Mouse (Mus musculus) cerebellum, adult (tissue): ENCODE measurements around the gene Gm21970.

Source experiments
- ATAC-seq: cut with Nextera tagmentation; 2 replicates; pipeline ENCODE4 v1.9.2; 2017; ENCODE audit warnings: mild to moderate bottlenecking, moderate library complexity, mixed read lengths; ENCODE audit not compliant: insufficient number of reproducible peaks, low FRiP score, low TSS enrichment

Gene Gm21970

DNA sequence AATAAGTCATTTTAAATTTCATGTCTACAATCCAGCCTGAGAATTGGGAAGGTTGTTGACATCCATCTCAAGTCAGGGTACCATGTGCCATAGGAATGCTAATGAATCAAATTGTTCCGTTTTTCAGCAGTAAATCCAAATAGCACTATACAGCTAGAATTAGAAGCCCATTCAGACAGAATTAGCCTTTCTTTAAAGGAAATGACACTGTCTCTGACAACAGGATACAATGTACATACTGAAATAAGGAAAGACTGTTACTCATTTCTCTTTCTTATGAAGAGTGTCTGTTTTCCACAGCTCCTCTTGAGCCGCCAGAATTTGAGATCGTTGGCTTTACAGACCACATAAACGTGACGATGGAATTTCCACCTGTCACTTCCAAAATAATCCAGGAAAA lies at the start of gene Gm21970:
TSS of gene Gm21970 (plus strand) at position 301 of the 400 bp plus-strand sequence.
- ATAC-seq, result no peak

DNA sequence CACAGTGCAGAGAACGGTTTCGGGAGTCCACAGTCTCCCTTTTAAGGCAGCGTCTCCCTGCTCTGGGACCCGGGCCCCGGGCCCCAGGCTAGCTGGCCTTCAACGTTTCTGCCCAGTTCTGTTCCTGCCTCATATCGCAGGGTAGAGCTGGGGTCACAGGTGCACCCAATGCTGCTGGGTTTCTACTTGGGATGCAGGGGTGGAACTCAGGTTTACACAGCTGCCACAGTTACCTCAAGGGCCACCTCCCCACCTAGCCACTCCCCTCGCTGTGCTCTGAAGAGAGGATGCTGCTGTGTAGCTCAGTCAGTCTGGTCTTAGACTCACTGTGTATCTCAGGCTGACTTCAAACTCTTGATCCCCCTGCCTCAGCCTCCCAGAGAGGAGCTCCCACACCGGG lies 45.0 kb upstream of the Gm21970 start:
- ATAC-seq, result no peak

DNA sequence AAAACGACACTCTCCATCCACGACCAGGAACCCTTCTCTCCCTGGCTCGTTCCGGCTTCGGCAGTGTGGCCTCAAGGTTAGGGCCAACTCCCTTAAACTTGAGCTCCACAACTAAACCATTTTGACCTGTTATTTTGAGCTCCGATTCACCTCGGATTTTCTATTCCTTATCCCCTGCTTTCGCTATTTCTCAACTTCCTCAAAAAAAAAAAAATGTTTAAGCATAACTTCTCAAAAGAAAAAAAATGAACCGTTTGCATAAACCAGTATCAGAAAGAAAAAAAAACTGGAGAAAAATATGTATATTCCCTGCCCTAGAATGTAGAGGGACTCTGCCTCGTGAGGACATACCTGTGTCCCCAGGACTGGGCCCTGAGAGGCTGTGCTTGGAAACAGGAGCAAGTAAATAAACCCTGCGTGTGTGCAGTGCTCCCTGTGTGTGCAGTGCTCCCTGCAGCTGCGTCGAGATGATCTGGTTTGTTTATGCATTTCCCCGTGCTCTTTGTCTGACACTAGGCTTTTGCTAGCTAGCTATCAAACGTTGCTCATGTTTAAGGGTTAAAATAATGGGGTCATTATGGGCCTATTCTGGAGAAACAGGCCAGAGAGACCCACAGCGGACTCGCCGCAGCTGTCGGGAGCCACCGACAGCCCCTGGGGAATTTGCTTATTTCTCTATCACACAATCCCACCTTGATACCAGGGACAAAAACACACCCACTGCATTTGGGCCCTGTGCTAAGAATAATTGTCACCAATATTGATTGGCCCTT lies 43.8 kb upstream of the Gm21970 start:
- ATAC-seq, result no peak

DNA sequence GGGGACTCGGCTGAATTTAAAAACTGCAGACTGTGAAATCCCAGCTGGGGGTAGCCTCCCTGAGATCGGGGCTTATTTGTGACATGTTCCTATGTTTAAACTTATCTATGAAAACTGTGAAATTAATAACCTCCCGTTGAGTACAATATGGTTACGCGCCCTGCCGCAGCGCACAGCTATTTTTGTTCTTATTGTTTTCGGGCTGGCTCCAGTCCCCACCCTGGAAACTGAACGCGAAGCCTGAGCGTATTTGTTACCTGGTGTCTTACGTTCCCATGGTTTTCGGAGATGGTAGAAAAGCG lies 43.3 kb upstream of the Gm21970 start:
- ATAC-seq, result no peak

DNA sequence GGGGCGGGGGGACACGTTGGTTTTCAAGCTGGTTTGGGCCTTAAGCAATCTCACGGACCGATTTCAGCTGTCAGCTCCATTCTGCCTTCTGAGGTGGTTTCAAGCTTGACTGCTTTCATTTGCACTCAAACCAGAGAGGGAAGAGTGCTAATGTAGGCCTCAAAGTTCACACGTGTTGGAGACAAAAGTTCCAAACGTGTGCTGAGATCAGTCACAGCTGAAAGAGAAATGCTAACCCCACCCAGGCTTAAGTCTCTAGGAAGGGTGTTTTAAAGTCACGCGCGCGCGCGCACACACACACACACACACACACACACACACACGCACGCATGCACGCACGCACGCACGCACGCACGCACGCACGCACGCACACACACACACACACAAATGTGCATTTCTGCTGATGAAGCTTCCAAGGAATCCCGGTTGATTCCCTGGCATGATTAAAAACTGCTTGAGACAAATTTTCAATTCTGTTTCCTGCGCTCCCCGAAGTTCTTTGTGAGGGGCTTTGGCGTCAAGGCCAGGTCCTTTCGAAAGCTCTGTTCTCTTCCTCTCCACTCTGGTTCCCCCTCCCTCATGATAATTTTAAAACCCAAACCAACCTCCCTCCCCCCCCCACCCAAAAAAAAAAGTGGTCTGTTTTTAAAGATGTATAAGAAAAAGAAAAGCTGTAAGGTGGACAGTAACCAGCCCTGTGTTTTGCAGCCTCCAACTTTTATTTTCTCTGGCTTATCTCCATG lies 42.8 kb upstream of the Gm21970 start:
- no peak for ATAC-seq

DNA sequence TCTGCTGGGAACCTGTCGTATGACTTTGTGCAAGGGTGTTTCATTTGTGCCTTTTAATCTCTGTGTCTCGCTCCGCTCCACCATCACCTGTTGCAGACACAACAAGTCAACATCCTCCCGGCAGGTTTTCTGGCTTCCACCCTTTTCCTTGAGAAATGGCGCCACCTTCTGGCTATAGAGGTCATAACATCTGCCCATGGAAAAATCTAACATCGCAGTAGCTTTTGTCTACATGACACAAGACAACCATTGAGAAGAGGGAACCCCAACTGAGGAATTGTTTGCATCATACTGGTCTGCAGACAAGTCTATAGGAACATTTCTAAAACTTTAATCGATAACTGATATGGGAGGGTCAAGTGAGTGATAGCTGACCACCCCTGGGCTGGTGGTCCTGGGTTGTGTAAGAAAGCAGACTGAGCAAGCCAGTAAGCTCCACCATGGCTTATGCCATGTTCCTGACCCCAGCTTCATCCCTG lies 39.4 kb upstream of the Gm21970 start:
- peak; percentile 64 for ATAC-seq

DNA sequence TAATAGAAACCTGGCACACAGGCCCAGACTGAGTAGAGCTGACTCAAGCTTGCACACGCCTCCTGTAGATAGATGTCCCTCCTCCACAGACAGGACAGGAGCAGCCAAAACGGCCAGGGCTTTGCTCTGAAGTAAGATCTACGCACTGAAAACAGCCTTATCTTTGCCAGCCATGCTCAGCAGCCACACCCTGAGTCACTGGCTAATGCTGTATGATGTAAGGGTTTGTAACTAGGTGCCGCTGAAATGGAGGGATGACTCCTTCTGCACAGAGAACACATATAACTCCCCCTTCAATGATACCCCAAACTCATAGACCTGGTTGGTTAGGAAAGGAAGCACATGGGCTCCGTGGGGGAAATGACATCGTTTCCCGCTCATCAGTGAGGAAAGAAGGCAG lies 38.8 kb upstream of the Gm21970 start:
- no peak for ATAC-seq

DNA sequence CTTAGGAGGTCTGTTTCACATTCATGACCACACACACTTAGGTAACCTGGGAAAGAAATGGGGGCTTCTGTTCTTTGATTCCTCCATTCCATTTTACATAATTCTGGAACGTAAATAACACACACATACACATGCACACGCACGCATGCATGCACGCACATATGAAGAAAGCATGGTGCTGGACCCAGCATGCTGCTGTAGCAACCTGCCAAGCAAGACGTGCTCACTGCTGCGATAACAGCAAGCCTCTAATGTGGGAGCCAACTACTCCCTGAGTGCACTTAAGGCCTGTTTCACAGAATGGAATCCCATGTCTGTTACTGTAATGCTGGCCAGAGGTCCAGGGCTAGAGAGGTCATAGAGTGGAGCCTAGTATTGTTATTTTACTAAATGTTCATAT lies 38.3 kb upstream of the Gm21970 start:
- no peak for ATAC-seq

DNA sequence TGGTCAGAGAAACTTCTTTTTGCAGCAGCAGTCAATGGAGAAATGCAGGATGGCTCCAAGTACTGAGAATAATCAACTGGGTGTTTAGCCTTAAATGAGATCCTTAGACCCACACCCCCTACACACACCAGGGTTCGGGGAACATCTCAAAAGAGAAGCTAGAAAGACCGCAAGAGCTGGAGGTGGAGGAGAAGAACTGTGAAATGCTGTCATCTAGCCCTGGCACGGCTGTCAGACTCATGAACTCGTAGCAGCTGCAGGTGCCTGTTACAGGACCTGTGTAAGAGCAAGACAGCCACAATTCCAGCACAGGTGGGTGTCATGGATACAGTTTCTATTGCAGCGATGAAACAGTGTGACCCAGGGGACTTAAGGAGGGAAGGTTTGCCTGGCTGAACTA lies 37.9 kb upstream of the Gm21970 start:
- no peak for ATAC-seq

DNA sequence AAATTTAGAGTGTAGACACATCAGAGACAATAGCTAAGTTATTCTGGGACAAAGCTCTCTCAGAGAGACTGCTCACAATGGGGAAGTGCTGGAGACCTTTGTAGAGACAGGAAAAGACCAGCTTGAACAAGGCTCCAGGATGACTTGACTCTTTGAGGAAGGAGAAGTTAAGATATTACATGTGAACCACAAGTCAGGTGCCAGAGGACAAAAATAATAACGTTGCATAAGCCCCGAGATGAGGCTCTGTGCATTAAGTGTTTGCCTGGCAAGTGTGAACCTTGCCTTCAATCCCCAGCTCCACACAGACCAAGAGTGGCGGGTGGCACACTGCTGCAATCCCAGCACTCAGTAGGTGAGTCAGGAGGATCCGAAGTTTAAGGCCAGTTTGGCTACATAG lies 36.9 kb upstream of the Gm21970 start:
- ATAC-seq, result no peak

DNA sequence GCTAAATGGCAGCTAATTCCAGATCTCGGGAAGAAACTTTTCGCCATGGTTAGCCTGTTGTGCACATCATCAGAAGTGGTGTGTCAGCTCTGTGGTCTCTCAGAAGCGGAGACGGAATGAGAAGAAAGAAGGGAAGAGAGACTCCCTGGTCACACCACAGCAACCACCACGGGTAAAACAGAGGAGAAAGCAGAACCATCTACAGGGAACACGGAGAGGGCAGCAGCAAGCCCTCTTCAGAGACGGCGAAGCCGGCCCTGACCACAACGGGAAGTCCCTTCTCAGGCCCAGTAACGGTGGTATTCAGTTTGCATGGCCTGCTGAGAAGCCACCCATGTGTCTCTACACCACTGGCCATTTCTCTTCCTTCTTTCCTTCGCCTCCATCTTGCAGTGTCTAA lies 36.4 kb upstream of the Gm21970 start:
- ATAC-seq, result no peak

DNA sequence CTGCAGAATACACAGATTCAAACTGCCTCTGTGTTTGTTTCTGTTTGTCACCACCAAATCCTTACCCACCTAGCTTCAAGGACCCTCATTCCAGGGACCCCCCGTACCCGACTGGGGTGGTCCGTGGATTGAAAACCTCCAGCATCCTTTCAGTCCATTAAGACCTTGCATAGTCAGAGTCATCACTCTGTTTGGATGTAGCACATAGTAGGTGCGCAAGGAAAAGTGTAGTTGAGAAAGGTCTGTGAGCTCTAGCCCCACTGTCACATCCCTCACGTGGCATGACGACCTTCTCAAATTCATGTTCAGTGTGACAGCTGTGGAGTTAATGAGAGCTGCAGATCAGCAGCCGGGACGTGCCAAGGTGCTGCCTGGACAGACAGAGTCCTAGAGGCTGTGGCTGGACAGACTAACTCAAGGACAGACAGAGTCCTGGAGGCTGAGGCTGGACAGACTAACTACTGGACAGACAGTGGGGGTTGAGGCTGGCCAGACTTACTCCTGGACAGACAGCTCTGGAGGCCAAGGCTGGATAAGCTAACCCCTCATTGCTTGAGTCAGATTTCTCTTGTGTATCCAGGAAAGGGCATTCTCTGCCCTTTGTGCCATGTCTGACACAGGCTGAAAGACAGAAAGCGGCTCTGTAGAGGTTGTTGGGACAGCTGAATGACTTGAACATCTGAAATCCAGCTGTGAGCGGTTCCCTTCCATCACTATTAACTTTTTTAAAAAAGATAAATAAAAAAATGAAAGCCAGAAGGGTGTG lies 34.6 kb upstream of the Gm21970 start:
- ATAC-seq, result no peak

DNA sequence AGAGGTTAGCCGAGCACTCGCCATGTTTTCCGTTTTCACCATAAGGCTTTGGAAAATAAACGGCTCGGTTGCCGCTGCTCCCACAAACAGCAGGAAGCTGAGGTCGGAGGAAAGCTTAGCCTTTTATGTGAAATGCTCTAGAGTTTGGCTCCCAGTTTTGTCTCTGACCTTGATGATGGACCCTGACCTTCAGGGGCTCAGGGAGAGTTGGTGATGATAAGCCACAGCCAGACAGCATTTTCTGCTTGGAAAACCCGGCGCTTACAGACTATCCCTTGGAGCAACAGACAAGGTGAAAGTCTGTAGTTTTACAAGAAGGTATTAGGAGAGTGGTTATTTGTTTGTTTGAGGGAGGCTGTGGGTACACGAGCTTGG lies 34.0 kb upstream of the Gm21970 start:
- no peak for ATAC-seq

DNA sequence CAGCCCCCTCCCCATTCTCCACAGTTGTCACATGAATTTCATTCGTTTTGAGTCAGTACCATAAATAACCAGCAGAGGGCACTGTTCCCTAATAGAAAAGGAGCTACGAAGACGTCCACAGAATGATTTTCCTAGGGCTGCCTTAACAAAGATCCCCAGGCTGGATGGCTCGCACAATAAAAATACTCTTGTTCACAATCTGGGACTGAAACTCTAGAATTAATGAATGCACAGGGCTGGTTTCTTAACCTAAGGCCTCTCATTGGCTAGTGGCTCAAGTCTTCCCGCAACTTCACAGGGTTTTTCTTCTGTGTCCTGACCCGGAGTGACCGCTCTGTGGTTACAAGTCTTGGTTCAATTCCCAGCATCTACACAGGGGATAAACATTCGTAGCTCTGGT lies 33.0 kb upstream of the Gm21970 start:
- ATAC-seq, result 0 out of 2 replicates have a peak, but pooled peaks have one; percentile 49

DNA sequence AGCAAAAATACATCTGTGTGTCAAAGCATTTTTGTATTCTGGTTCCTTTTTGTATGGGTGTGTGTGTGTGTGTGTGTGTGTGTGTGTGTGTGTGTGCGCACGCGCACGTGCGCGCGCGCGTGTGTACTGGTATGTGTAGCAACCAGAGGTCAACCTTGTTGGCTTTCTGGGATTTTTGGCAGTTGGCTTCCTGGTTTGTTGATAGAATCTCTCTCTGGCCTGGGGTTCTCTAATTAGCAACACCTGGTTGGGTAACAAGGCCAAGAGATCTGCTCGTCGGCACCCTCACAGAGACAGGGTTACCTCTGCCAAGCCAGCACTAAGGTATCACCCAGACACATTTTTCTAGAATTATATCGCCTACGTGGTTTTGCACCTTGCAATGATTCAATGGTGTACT lies 32.0 kb upstream of the Gm21970 start:
- ATAC-seq, result no peak

DNA sequence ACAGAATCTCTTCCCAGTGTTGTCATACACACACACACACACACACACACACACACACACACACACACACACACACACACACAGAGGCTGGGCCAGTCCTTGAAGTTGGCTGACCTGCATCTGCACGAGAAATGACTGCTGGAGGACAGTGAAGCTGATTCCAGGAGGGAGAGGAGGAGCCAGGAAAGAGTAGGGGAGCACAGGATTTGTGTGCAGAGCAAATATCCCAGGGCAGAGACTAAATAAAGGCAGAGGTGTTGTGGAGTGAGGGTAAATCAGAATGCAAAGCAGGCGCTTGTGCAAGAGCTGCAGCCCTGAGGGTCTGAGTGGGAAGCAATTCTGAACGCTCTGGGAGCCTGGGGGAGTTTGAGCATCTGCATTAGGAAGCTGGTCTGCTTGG lies 31.4 kb upstream of the Gm21970 start:
- ATAC-seq, result no peak

DNA sequence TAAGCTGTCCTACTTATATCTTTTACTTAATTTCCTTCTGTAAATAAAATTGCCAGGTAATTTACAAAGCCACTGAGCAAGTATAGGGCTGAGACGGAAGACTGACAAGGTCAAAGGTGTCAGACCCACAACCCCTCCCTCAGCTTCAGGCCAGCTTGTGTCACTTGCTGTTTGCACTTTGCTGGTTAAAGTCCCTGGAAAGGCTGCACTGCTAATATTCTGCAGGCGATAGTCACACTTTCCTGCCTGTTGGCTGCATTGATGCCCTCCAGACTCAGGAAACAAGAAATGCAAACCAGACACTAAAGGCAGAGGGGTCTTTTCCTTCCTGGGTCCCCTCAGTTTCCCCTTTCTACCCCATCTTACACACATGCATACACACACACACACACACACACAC lies 29.5 kb upstream of the Gm21970 start:
- ATAC-seq, result no peak

DNA sequence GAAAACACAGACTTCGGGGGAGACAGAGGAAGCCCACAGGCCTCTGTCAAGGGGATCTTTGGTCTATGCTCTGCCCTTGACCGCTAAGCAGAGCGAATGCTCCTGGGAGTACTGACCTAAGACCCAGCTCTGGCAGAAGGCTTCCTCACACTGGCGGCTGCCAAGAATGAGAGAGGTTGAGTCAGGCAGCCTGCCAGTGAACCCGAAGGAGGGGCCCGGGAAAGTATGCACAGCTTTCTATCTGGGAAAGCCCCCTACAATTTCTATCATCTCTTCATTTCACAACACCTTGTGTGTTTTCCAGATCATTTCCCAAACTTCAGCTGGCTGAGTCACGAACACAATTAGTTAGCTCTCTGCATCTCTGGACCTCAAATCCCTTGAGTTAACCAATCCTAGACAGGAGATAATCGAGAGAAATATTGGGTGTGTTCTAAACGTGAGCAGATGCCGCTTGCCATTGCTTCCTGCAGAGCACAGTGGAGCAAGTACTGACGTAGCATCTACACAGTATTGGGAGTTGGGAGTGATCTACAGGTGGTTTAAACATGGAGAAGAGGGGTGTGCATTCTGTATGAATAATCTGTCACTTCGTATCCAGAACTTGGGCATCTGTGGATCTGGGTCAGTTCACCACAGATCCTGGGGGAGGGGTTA lies 28.8 kb upstream of the Gm21970 start:
- no peak for ATAC-seq

DNA sequence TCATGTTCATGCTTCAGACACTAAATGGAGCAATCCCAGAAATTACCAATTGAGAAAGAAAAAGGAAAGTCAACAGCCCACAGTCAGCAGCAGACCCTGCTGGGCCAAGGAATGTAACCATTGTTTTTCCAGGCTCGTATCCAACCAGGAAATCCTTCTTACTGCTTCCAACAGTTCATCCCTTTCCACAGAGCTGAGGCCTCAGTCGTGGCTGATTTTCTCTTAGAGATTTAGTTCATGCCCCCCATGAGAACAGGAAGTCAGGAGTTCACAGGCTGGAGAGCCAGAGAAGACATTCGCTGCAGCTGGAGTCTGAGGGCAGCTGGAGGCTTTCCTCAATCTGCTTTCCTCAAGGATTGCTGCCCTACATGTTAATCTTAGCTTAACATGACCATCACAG lies 28.0 kb upstream of the Gm21970 start:
- no peak for ATAC-seq

DNA sequence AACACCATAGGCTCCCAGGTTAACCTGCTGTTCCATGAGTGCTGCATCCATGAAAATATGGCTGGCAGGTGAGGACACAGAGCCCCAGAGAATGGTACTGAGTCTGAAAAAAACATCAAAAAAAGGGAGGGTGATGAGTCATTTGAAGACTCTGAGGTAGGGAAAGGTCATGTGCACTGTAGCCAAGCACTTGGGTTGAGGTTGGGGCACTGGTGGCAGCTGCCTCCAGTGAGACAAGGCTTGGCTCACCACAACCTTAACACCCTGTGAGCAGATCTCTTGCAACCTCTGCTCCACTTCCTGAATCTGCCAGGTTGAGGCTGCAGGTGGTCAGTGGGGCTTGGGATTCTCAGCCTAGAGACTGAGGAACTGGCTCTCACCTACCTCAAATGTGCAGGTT lies 25.0 kb upstream of the Gm21970 start:
- ATAC-seq, result no peak

DNA sequence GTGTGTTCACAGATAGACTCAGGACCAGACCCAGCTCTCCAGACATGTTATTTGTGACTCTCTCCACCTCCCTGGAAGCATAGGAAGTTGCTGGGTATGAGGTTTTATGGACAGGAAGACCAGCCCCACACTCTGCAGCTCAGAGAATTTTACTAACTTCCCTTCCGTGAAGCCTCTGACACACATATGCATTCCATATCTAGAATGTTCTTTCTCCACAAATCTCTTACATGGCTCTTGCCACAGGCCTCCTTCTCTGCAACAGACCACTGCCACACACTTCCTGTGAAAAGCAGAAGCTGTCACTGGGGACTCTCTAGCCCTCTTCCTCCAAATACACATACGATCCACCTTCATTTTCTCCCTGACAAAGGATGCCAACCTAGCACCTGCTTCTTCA lies 24.5 kb upstream of the Gm21970 start:
- no peak for ATAC-seq
